Mouse (Mus musculus): Measurements from ENCODE around the gene Timp2. TPM values are rescaled to one million over a fixed set of nuclear protein-coding genes. Genes with fewer than 3 reads are reported as not detected.
A peak's percentile ranks its signal among the peaks of the same experiment; 100 is the strongest.
"Not testable (repeated sequence)": the region's sequence is repeated elsewhere in the genome, so short reads cannot be mapped to it uniquely, and the experiment has no call there.

Timp2 gene
- polyA plus RNA-seq, 1 experiment = 186 TPM

GRCm38 (mm10) chr11:118397806-118398530 lies 42.4 kb upstream of the Timp2 start:
- TF ChIP-seq CTCF (IDR thresholded peaks at IDR 0.05; ENCODE audit: extremely low read depth, insufficient read depth, low read length) = no peak
- TF ChIP-seq POLR2A (IDR thresholded peaks at IDR 0.05; ENCODE audit: extremely low read depth, insufficient read depth, low read length) = no peak
- no peak overlapping the region for H3K4me3 ChIP-seq (ENCODE audit: insufficient read depth, low read length)
- H3K4me1 ChIP-seq (ENCODE audit: control insufficient read depth, insufficient read depth, low read length) = peaks cover 2% of the 10 kb centered on the region; the same call in 1 of the 2 replicates
- H3K27ac ChIP-seq (ENCODE audit: insufficient read depth, low read length) = no peak overlapping the region

GRCm38 (mm10) chr11:118394538-118394937 lies 39.0 kb upstream of the Timp2 start:
- H3K27ac ChIP-seq (ENCODE audit: insufficient read depth, low read length) = no peak overlapping the region
- no peaks in the 10 kb centered on the region for H3K4me1 ChIP-seq (ENCODE audit: control insufficient read depth, insufficient read depth, low read length)
- TF ChIP-seq CTCF (IDR thresholded peaks at IDR 0.05; ENCODE audit: extremely low read depth, insufficient read depth, low read length) = no peak
- no peak for TF ChIP-seq POLR2A (IDR thresholded peaks at IDR 0.05; ENCODE audit: extremely low read depth, insufficient read depth, low read length)
- H3K4me3 ChIP-seq (ENCODE audit: insufficient read depth, low read length) = no peak overlapping the region

- Histone ChIP-seq H3K4me3 (ENCODE audit: insufficient read depth, low read length) (no peak overlapping the region), H3K27ac (ENCODE audit: insufficient read depth, low read length) (no peak overlapping the region), H3K4me1 (ENCODE audit: control insufficient read depth, insufficient read depth, low read length) (no peaks in the 10 kb centered on the region)
- TF ChIP-seq POLR2A (IDR thresholded peaks at IDR 0.05; ENCODE audit: extremely low read depth, insufficient read depth, low read length) = no peak
- TF ChIP-seq CTCF (IDR thresholded peaks at IDR 0.05; ENCODE audit: extremely low read depth, insufficient read depth, low read length) = no peak
These were observed 38.5 kb upstream of the Timp2 start for GRCm38 (mm10) chr11:118393991-118394390.

GRCm38 (mm10) chr11:118387816-118388215 lies 32.3 kb upstream of the Timp2 start:
- H3K4me1 ChIP-seq (ENCODE audit: control insufficient read depth, insufficient read depth, low read length); H3K27ac ChIP-seq (ENCODE audit: insufficient read depth, low read length); H3K4me3 ChIP-seq (ENCODE audit: insufficient read depth, low read length): not testable (repeated sequence)

GRCm38 (mm10) chr11:118379251-118380009 lies 23.9 kb upstream of the Timp2 start:
- no peaks in the 10 kb centered on the region for H3K4me1 ChIP-seq (ENCODE audit: control insufficient read depth, insufficient read depth, low read length)
- H3K27ac ChIP-seq (ENCODE audit: insufficient read depth, low read length) = no peak overlapping the region
- H3K4me3 ChIP-seq (ENCODE audit: insufficient read depth, low read length) = no peak overlapping the region
- TF ChIP-seq POLR2A (IDR thresholded peaks at IDR 0.05; ENCODE audit: extremely low read depth, insufficient read depth, low read length) (no peak), CTCF (IDR thresholded peaks at IDR 0.05; ENCODE audit: extremely low read depth, insufficient read depth, low read length) (peak; percentile 85)

GRCm38 (mm10) chr11:118378656-118379055 lies 23.1 kb upstream of the Timp2 start:
- H3K27ac ChIP-seq (ENCODE audit: insufficient read depth, low read length) = no peak overlapping the region
- no peak overlapping the region for H3K4me3 ChIP-seq (ENCODE audit: insufficient read depth, low read length)
- TF ChIP-seq POLR2A (IDR thresholded peaks at IDR 0.05; ENCODE audit: extremely low read depth, insufficient read depth, low read length) = no peak
- TF ChIP-seq CTCF (IDR thresholded peaks at IDR 0.05; ENCODE audit: extremely low read depth, insufficient read depth, low read length) = no peak
- no peaks in the 10 kb centered on the region for H3K4me1 ChIP-seq (ENCODE audit: control insufficient read depth, insufficient read depth, low read length)

- not testable (repeated sequence) for H3K27ac ChIP-seq (ENCODE audit: insufficient read depth, low read length); H3K4me3 ChIP-seq (ENCODE audit: insufficient read depth, low read length); H3K4me1 ChIP-seq (ENCODE audit: control insufficient read depth, insufficient read depth, low read length)
These were observed 20.8 kb upstream of the Timp2 start for GRCm38 (mm10) chr11:118376323-118376722.

- no peak overlapping the region for H3K4me3 ChIP-seq (ENCODE audit: insufficient read depth, low read length)
- H3K4me1 ChIP-seq (ENCODE audit: control insufficient read depth, insufficient read depth, low read length) = no peaks in the 10 kb centered on the region
- no peak for TF ChIP-seq POLR2A (IDR thresholded peaks at IDR 0.05; ENCODE audit: extremely low read depth, insufficient read depth, low read length)
- no peak for TF ChIP-seq CTCF (IDR thresholded peaks at IDR 0.05; ENCODE audit: extremely low read depth, insufficient read depth, low read length)
- H3K27ac ChIP-seq (ENCODE audit: insufficient read depth, low read length) = no peak overlapping the region
These were observed 20.3 kb upstream of the Timp2 start for GRCm38 (mm10) chr11:118375881-118376280.

GRCm38 (mm10) chr11:118375461-118375860 lies 19.9 kb upstream of the Timp2 start:
- TF ChIP-seq CTCF (IDR thresholded peaks at IDR 0.05; ENCODE audit: extremely low read depth, insufficient read depth, low read length) = no peak
- no peak for TF ChIP-seq POLR2A (IDR thresholded peaks at IDR 0.05; ENCODE audit: extremely low read depth, insufficient read depth, low read length)

GRCm38 (mm10) chr11:118375006-118375405 lies 19.5 kb upstream of the Timp2 start:
- H3K4me3 ChIP-seq (ENCODE audit: insufficient read depth, low read length) = no peak overlapping the region
- TF ChIP-seq POLR2A (IDR thresholded peaks at IDR 0.05; ENCODE audit: extremely low read depth, insufficient read depth, low read length) (no peak), CTCF (IDR thresholded peaks at IDR 0.05; ENCODE audit: extremely low read depth, insufficient read depth, low read length) (0 out of 2 replicates have a peak, but pooled peaks have one; percentile 25)
- no peaks in the 10 kb centered on the region for H3K4me1 ChIP-seq (ENCODE audit: control insufficient read depth, insufficient read depth, low read length)
- no peak overlapping the region for H3K27ac ChIP-seq (ENCODE audit: insufficient read depth, low read length)

More at GRCm38 (mm10) chr11:118375461-118375860, 19.9 kb upstream of the Timp2 start:
- Histone ChIP-seq H3K27ac (ENCODE audit: insufficient read depth, low read length) (no peak overlapping the region), H3K4me3 (ENCODE audit: insufficient read depth, low read length) (no peak overlapping the region), H3K4me1 (ENCODE audit: control insufficient read depth, insufficient read depth, low read length) (no peaks in the 10 kb centered on the region)
